8 mouse cellular contexts compared by ENCODE assay signal in genomic region chr15:82911965-82912337, GRCm38 (mm10).
DNase-seq lines count a peak whose midpoint lies in the region; ATAC-seq and TF ChIP-seq lines count a peak whose summit lies in the region.

No protein-coding gene starts in this region.

- 7% methylated on average over 13 of the region's 13 CpGs for WGBS in kidney, postnatal 0 days
- 4% methylated on average over 13 of the region's 13 CpGs for WGBS in hindbrain, postnatal 0 days

- no peak for TF ChIP-seq CTCF in kidney, postnatal 0 days (IDR thresholded peaks at IDR 0.05; ENCODE audit: low read depth)
- TF ChIP-seq CTCF in cortical plate, adult 2 months (IDR thresholded peaks at IDR 0.05; ENCODE audit: extremely low read depth, insufficient read depth, low read length): no peak
- no peak for TF ChIP-seq CTCF in hindbrain, postnatal 0 days (IDR thresholded peaks at IDR 0.05; ENCODE audit: low read depth)

- no peaks in the 10 kb centered on the region for H3K4me1 ChIP-seq in kidney, postnatal 0 days (replicated peaks; ENCODE audit: insufficient read depth, low read length)
- peaks cover 10% of the 10 kb centered on the region for H3K4me1 ChIP-seq in cortical plate, adult 2 months (ENCODE audit: control insufficient read depth, insufficient read depth, low read length)
- H3K4me1 ChIP-seq in hindbrain, postnatal 0 days (ENCODE audit: insufficient read depth, low read length): peaks cover 23% of the 10 kb centered on the region

- no peak for ATAC-seq in kidney, postnatal 0 days (replicated peaks; ENCODE audit: low FRiP score, low read depth)
- peak; percentile 46 for ATAC-seq in hindbrain, postnatal 0 days
- ATAC-seq in monocyte, adult 5-6 weeks (replicated peaks; ENCODE audit: insufficient number of reproducible peaks, low FRiP score, low TSS enrichment, poor library complexity, severe bottlenecking): no peak

- H3K9me3 ChIP-seq in kidney, postnatal 0 days (replicated peaks; ENCODE audit: low read length): no peaks in the 10 kb centered on the region
- no peaks in the 10 kb centered on the region for H3K9me3 ChIP-seq in hindbrain, postnatal 0 days (ENCODE audit: low read length)

- H3K27me3 ChIP-seq in kidney, postnatal 0 days (ENCODE audit: insufficient read depth, low read length): no peaks in the 10 kb centered on the region
- H3K27me3 ChIP-seq in hindbrain, postnatal 0 days (ENCODE audit: insufficient read depth, low read length): no peaks in the 10 kb centered on the region

- DNase-seq in kidney, postnatal 0 days (ENCODE audit: low spot score): no peak
- no peak for DNase-seq in kidney, adult 9 months
- DNase-seq in hindbrain, postnatal 0 days (ENCODE audit: low spot score): no peak
- peak; percentile 35 to 53 for DNase-seq in natural killer cell, adult 2 months (ENCODE audit: low spot score in 2 of 2)
- DNase-seq in spleen, adult 18-20 months: no peak
- DNase-seq in urinary bladder, postnatal 14 days (ENCODE audit: low spot score): no peak

- H3K9ac ChIP-seq in kidney, postnatal 0 days (ENCODE audit: low read depth, low read length): no peak overlapping the region
- peak overlapping the region; percentile 56 for H3K9ac ChIP-seq in hindbrain, postnatal 0 days (replicated peaks; ENCODE audit: low read length)

- TF ChIP-seq POLR2A in cortical plate, adult 2 months (IDR thresholded peaks at IDR 0.05; ENCODE audit: extremely low read depth, insufficient read depth, low read length): no peak

- H3K36me3 ChIP-seq in kidney, postnatal 0 days (ENCODE audit: insufficient read depth, low read length): no peaks in the 10 kb centered on the region
- H3K36me3 ChIP-seq in hindbrain, postnatal 0 days (ENCODE audit: insufficient read depth, low read length): no peaks in the 10 kb centered on the region

- peak overlapping the region; percentile 6; the same call in 1 of the 2 replicates for H3K4me3 ChIP-seq in kidney, postnatal 0 days (replicated peaks; ENCODE audit: low read depth, low read length)
- H3K4me3 ChIP-seq in cortical plate, adult 2 months (ENCODE audit: insufficient read depth, low read length): peak overlapping the region; percentile 48
- H3K4me3 ChIP-seq in hindbrain, postnatal 0 days (ENCODE audit: low read length): peak overlapping the region; percentile 36

- H3K4me2 ChIP-seq in kidney, postnatal 0 days (ENCODE audit: low read length): peak overlapping the region; percentile 42
- H3K4me2 ChIP-seq in hindbrain, postnatal 0 days (ENCODE audit: low read depth, low read length): peak overlapping the region; percentile 66

- H3K27ac ChIP-seq in kidney, postnatal 0 days: no peak overlapping the region
- H3K27ac ChIP-seq in cortical plate, adult 2 months (ENCODE audit: insufficient read depth, low read length): peak overlapping the region; percentile 46; the same call in 1 of the 2 replicates
- H3K27ac ChIP-seq in hindbrain, postnatal 0 days: peak overlapping the region; percentile 32; the same call in 1 of the 2 replicates

Comparison
In these comparisons a context has a peak if more than half of its experiments do, and no peak if none do; other contexts are left out.
1. DNase-seq: peak in natural killer cell, adult 2 months (2 of 2); none in kidney, postnatal 0 days (single experiment), kidney, adult 9 months (single experiment), hindbrain, postnatal 0 days (single experiment), spleen, adult 18-20 months (0 of 2) and urinary bladder, postnatal 14 days (single experiment).
2. Peak in every context shown above with its lines, with median percentiles within 50 percentile points of each other: H3K4me3 ChIP-seq.